Mouse (Mus musculus) cerebellum, adult (tissue): ENCODE results near the gene Matn3.
"Not testable (repeated sequence)": the region's sequence is repeated elsewhere in the genome, so short reads cannot be mapped to it uniquely, and the experiment has no call there.

Experiments
- ATAC-seq: cut with Nextera tagmentation; 2 replicates; pipeline ENCODE4 v1.9.2; 2017; ENCODE audit warnings: mild to moderate bottlenecking, moderate library complexity, mixed read lengths; ENCODE audit not compliant: insufficient number of reproducible peaks, low FRiP score, low TSS enrichment

Matn3 gene

DNA sequence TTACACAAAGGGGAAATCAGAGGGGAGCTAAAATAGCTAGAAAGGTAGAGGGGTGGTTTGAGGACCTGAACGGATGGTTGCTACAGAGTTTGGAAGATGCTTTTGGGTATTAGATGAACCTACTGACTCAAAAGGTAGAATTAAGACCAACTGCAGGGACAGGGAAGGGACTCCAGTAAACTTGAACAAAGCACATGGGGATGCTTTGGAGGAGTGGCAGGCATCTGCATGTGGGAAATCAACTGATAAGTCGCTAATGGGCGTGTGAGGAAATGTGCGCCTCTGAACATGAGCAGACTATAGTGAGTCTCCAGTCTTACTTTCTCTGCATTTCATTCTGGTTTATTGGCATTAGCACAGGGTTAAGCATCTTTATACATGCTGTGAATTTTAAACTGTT is 16.6 kb upstream of the Matn3 start:
- ATAC-seq, result no peak

DNA sequence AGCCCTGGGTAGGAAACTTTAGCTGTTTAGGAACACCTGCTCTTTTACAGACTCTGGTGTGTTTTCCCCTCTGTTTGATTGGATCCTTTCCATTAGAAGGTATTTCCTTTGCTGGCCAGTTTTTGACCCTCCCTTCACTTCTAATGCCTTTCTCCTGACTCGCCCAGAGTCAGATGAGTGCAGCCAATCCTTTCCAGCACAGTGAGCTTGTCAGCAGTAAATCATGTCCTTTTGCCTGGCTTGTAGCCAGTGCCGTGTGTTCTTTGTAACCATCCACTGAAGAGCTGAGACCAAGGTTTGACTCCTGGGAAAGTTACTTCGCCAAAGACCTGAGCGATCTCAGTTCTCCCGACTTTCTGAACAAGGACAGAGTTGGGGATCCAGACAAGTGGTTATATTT is 12.4 kb upstream of the Matn3 start:
- no peak for ATAC-seq

DNA sequence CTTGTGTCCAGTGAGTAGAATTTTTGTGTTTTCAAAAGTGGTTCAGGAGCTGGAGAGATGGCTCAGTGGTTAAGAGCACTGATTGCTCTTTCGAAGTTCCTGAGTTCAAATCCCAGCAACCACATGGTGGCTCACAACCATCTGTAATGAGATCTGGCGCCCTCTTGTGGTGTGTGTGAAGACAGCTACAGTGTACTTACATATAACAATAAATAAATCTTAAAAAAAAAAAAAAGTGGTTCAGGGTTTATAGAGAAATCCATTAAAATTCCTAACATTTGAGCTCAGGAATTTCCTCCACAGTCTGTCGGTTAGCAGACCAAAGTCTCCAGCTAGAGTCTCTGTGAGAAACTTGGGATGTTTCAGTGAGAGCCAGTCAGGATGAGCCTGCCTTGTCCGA is 11.5 kb upstream of the Matn3 start:
- ATAC-seq, result not testable (repeated sequence)

DNA sequence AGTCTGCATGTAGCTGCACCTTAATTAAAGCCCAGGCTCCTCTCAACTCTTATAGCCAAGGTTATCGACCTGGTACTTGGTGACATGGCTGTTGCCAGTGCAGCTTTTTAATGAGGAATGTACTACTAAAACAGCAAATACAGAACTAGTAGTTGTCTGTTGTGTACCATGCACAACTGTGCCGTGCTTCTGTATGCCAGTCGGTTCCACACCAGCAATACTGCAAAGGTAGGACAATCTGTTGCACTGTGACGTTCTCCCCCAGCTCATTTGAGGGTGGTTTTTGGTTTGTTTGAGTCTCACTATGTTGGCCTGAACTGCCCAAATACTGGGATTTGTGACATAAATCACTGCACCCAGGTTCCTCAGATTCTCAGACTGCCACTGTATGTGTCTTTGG is 8.2 kb upstream of the Matn3 start:
- no peak for ATAC-seq

DNA sequence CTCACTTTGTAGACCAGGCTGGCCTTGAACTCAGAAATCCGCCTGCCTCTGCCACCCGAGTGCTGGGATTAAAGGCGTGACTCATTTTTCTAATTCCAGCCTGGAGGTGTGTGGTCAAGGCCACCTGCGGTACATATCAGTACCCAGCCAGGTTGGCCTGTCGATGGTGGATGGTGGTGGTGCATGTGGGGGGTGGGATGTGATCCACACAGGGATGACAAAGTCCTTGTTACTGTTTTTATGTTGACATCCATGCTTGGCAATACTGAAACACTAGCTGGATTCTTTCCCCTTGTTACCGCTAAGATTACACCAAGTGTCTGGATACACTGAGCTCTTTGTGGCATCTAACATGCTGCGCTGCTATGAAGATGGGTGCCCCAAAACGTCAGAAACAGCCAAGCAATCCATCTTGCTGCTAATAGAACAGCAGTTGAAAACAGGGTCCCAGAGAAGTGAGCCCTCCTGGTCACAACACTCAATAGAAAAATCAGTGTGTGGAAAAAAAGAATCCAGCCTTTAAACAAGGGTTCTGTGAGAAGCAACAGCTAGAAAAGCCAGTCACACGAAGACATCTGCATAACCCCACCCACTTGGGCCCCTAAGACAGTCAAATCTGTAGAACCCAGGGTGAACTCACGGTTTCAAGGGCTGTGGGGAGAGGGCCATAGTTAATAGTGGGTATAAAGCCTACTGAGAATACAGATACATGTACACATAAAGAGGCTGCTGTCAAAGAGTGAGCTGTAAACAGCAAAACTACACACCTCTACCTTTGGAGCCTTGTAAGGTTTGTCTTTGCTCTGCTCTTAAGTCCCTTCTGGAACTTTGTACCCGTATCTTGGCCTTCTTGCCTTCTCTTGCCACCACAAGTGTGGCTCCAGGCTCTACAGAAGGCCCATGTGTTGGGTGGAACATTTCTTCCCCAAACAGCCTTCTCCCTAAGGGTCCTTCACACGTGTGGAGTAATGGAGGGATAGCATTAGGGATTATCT is 7.4 kb upstream of the Matn3 start:
- ATAC-seq, result no peak

DNA sequence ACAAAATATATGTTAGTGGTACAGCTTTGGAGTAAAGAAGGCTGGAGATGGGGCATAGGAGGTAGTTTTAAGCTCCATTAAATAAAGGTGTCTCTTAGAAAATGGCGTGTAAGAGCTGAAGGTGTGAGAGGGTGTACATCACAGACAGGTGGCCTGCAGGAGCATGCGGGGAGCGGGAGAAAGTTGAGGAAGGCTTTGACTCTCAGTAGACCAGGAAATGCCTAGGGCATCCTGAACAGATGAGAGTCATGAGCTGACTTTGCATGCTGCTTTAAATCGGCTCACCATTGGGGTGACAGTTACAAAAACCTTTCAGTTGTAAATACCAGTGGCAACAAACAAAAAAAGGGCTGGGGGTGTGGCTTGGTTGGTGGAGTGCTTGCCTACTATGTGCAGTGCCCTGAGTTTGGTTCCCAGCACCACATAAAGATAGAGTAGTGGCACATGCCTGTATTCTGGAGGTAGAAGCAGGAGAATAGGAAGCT is 6.6 kb upstream of the Matn3 start:
- ATAC-seq, result no peak

DNA sequence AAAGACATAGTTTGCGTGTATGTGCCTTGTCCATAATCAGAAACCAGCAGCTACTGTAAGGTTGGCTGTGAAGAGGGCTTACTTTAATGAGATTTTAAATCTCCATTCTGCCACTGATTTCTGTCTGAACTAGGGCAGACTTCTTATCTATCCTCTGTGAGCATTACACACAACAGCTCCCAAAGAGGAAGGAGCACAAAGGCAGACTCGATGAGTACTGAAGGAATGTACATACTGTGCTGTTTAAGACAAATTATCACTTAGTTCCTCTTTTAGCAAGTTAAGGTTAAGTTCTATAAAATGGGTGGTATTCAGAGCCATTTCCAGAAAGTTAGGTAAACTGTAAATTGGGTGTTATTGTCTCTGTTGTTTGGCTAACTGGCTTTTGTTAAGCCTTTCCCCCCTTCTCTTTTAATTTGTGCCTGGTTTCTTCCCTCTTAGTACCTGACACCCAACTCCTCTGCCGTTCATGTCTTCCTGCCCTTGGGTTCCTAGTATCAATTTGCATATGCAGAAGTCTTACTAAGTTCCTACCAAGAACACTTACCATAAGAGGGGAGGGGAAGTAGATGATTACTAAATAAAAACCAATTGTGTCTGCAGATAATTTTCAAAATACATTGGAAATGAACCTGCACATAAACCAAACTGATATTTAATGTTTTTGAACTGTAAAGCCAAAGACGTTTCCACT is 5.9 kb upstream of the Matn3 start:
- no peak for ATAC-seq

DNA sequence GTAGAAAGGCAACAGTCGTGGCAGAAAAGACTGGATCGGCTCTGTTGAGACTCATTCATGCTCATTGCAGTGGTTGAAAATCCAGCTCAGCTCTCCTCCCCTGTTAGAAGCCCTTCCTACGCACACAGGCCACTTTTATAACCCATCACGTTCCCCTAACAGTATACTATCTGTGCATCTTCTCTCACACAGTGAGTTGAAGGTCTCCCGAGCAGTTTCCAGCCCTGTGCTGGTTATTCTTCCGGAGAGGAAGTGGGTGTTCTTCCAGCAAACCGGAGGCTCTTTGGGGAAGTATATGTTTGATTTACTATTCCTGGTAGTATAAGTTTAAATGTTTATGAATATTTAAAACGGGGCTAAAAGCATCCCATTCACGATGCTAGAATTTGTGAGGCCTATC is 566 bp upstream of the Matn3 start:
- ATAC-seq, result no peak

DNA sequence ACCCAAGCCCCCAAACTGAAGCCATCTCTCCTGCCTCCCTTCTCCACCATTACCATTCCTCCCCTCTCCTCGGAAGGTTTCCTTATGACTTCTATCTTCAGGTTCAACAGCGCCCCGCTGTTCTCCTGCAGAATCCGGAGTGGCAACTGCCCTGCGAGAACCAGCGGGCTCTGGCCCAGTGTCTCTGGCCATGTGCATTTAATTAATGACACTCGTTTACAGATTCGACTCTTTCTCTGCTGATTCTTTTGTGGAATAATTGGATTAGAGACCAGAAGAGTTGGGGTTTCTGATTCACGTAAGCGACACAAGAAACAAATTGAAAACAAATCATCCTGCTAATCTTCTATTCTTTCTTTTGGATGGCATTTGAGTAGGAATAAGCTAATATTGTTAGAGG is 5.4 kb downstream of the Matn3 start:
- ATAC-seq, result no peak

DNA sequence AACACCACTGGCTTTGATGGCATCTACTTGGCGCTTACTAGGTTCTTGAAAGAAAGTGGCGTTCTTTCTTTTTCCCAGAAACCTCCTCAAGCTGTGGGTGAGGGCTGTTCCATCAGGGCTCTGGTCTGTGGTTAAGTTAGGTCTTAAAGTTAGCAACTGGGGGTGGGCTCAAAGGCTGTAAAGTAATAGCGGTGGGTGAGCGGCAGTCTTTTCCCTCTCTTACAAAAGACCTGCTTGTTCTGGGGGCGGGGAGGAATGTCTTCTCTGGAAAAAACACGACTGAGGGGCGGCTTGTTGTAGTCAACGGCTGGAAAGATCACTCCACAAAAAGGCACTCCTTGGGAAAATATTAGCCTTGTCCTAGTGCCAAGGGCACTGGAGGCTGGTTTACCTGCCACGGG is 6.4 kb downstream of the Matn3 start:
- ATAC-seq, result no peak

DNA sequence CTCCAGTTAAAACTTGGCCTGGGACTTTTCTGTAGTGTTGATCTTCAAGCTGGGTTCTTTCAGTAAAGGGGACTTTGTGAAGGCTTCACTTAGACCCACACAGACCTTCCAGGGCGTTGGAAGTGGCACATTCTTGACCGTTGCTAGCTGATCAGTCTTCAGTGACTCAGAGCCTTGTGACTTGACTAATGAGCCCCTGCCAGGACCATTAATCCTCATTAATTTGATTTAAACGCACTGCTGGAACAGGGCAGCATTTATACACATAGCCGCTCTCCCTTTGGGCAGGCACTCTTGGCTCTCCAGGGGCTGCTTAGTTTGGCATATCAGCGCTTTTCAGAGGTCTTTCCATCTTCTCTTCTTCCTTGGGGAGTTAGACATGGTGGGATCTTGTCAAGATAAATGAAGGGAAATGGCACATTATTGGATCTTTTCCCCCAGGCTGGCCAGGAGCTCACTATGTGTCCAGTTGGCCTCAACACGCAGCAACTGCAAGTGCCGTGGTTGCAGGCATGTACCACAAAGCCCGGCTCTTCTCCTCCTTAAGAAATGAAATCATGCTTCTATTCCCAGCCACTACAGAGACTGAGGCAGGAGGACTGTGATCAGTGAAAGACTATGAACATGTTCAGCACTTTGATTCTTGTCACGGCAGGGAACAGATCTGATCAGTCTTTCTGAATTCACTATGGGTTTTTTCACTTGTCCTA is 14.0 kb downstream of the Matn3 start:
- ATAC-seq, result no peak

DNA sequence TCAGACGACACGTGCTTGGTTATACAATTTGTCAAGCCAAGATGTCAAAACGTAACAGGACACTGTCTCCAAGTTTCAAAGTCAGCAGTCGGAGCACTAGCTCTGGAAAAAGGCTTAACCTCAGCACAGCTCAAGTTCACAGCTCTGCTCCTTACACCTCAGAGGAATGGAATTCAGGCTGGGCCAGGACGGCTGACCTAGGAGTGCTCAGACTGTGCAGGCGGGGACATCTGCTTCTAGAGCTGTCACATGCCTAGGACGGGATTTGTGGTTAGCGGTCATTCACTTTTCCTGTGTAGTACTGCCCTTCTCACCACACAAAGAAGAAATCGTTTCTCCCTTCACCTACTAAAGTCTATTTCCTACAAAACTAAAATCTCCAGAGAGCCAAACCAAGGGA is 22.1 kb downstream of the Matn3 start:
- no peak for ATAC-seq

DNA sequence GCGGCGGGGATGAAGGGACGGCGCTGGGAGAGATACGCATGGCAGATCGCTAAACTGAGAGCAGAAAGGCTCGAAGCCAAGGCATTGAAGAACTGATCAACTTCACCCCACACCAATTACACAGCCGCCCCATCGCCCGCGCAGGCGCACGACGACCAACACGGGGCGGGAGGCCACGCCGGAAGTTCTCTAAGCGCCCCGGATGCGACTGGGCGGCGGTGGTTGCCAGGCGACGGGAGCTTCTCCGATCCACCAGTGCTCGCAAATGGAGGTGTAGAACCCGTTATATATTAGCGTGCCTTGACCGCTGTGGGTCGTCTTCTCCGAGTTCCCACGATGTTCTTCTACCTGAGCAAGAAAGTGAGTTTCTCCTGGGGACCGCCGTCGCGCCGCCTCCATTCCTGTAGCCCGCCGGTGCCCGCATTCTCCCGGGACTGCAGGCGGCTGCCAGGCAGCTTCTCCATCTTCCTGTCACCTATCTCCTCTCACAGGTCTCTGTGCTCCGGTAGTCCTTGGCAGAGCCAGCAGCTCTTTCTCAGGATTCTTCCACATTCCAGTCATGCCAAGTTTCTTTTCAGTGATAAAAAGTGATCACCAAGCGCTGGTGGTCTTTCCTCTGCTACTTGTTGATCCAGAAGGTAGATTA is 26.2 kb downstream of the Matn3 start, which contains the start of gene Wdr35:
Wdr35 (plus strand) TSS at position 73 of the 646 bp plus-strand sequence.
- peak; percentile 98 for ATAC-seq

DNA sequence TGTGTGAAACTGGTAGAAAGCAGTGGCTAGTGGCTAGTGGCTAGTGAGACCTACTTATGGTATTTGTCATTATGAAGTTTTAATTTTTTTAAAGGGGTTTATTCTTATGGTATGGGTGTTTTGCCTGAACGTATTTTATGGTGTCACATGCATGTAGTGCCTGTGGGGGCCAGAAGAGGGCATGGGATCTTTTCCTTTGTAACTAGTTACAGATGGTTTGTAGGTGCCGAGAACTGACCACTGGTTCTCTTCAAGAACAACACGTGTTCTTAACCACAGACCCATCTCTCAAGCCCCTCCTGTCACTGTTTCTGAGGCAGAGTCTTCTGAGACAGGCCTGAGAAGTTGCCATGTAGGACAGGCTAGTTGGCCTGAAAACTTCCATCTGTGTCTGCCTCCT is 27.3 kb downstream of the Matn3 start:
- no peak for ATAC-seq

DNA sequence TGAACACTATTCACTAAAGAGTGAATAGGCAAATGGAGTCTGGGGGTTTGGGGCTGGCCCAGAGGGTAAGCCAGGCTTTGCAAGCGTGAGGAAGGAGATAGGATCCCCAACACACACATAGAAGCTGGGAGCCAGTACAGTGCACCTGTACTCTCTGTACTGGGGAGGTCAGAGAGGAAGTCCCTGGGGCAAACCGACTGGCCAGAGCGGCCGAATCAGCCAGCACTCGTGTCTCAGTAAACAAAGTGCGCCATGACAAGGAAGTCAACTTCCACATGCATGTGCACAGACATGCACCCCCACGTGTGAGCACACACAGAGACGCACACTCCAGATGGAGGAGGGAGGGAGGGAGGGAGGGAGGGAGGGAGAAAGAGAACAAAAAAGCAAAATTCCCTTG is 45.5 kb downstream of the Matn3 start:
- no peak for ATAC-seq

DNA sequence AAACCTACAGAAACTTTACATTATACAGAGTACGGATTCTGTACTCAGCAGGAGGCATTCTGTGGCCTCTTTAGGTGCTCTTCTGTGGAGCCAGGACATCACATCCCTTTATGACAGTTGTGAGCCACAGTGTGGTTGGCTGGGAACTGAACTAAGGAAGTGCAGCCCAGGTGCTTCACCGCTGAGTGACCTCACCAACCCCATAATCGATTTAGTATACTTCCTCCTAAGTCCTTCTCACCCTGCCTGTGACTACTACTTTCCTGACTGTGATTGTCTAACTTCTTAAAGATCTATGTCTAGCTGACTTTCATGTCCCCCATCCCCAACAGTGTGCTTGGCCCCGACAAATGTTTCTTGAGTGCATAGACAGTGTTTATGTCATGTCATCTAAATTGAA is 50.6 kb downstream of the Matn3 start:
- ATAC-seq, result no peak

DNA sequence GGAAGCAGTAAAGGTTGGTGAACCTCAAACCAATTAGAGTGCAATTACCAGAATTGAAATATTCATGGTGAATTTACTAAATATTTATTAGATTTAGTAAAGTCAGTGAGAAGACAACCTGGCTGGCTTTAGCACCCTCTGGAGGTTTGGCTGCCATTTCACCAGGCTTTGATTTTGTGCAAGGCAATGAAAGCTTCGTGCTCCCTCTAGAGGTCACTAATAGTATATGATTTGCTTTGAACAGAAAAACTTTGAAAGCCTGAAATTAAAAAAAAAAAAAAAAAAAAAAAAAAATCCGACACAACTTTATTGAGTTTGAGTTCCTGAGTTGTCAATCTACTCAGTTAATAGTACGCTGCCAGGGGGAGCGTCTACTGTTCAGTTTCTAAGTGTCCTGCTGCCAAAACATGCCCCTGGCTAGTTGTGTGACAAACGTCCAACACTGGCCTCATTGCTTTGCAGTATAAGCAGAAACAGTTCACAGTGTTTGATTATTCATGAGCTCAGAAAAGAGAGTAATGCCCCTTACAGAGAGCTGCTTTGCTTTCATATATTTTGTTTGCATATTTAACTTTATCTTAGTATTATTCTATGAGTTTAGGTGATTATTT is 54.4 kb downstream of the Matn3 start:
- 0 out of 2 replicates have a peak, but pooled peaks have one; percentile 49 for ATAC-seq

DNA sequence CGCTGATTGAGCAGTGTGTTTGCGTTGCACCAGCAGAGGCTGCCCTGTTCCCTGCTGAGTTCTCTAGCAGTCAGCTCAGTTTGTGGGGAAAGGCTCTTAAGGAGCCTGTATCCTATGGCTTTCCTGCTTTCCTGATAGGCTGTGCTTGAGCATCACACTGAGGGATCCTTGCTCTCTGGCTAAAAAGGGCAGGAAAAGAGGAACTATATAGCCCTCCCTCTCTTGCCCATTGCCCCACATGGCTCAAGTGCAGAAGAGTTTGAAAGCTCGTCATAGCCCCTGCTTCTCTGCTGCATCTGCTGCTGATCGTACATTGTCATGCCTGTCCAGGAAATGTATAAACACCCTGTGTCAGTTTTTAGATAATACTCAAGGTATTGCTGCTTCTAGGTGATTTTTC is 59.4 kb downstream of the Matn3 start:
- ATAC-seq, result no peak

DNA sequence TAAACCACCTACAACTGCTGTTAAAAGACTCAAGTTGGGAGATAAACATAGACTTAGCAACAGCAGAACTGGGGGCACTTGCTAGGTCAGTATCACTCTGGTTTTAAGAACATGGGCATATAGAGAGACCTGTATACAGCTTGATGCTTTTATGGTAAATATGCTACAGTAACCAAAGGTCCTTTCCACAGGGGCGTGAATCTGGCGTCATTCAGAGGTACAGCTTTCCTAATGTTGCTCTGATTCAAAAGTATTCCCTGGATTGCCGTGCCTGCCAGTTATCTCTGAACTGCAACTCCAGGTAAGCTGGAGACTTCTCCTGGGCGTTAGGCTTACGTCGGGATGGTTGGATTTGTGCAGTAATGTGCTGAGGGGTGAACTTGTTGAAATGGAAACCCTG is 60.1 kb downstream of the Matn3 start:
- no peak for ATAC-seq

DNA sequence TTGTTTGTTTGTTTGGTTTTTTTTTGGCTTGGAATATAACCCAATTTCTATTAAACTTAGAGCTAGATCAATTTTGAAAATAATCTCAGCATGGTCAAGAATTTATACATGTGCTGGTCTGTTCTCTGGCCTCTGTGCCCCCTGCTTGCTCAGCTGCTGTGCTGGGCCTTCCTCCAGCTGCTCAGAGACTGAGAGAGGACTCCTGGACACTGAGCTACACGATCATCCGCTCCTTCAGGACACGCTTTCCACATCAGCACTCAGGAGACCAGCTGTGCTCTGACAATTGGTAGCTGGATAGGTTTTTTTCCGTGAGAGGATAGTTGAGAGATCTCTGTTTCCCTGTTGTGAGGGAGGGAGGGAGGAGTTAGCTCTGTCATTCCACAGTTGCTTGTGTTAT is 62.6 kb downstream of the Matn3 start:
- no peak for ATAC-seq
